In the genomic region with DNA sequence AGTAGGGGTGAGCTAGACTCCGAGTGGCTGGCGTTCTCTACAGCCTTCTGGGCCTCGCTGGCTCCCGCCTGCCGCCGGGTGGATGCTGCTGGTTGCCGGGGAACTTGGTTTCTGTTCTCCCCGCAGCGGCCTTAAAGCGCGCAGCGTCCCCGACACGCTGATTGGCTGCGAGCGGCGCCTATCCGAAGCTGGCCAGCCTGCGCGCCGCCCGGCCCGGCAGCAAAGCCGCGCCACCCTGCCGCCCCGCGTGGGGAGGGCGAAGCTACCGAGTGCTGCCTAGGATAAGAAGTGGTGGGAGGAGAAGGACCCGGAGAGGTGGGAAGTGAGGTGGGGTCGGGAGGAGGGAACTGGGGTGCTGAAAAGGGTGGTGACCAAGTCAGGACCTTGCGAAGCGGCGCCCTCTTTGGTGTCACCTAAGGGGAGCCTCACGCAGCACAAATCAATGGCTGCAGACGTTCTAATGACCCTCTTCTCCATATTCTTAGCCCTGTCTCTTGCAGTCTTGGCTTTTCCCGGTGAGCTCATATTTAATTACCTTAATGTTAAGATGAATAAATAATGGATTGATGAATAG, we compare ENCODE assay signal across 8 mouse cellular contexts. TPM values are rescaled to one million over a fixed set of nuclear protein-coding genes. Genes with fewer than 3 reads are reported as not detected.
DNase-seq lines count a peak whose midpoint lies in the region; ATAC-seq lines count a peak whose summit lies in the region.

No protein-coding gene starts in this region.

- H3K4me3 ChIP-seq in lung, embryonic 15.5 days, result peak overlapping the region; percentile 46

- peak overlapping the region; percentile 42; the same call in 1 of the 2 replicates for H3K27ac ChIP-seq in lung, embryonic 15.5 days

- peaks cover 98% of the 10 kb centered on the region for H3K27me3 ChIP-seq in lung, embryonic 15.5 days

- H3K4me1 ChIP-seq in lung, embryonic 15.5 days, result peaks cover 28% of the 10 kb centered on the region

- H3K4me2 ChIP-seq in lung, embryonic 15.5 days, result peak overlapping the region; percentile 88

- H3K9ac ChIP-seq in lung, embryonic 15.5 days, result no peak overlapping the region

- peak; percentile 82 for ATAC-seq in lung, embryonic 15.5 days (ENCODE audit: borderline replicate concordance, extremely low read depth, low FRiP score, low TSS enrichment)

- peak; percentile 53 for DNase-seq in ovary, adult 18-20 months (ENCODE audit: low spot score)
- no peak for DNase-seq in ovary, postnatal 14 days (ENCODE audit: low spot score)
- DNase-seq in embryo, embryonic 11.5 days (ENCODE audit: low read depth, low spot score), result peak; percentile 77
- peak; percentile 65 for DNase-seq in heart, adult 8-10 months (ENCODE audit: low spot score)
- DNase-seq in kidney, adult 18-20 months, result peak; percentile 63
- peak; percentile 80 for DNase-seq in retina, embryonic 14.5 days (ENCODE audit: low spot score)
- DNase-seq in yolk sac, embryonic 10.5 days (ENCODE audit: low spot score), result peak; percentile 74

- WGBS in lung, embryonic 15.5 days, result under 1% methylated on average over 38 of the region's 38 CpGs

- H3K9me3 ChIP-seq in lung, embryonic 15.5 days, result no peaks in the 10 kb centered on the region

- no peaks in the 10 kb centered on the region for H3K36me3 ChIP-seq in lung, embryonic 15.5 days

RNA-seq across cellular contexts. Expression of a gene that starts 7.0 kb away (rescaled TPM):
- total RNA-seq in heart, adult 8-10 months (2022), result 1 to 10 TPM; 1.6 to 3.6 (median 2.9) TPM
- polyA plus RNA-seq in lung, embryonic 15.5 days (2015; fragmentation: Nextera tagmentation; extraction: Ambion mirVana), result 1.3 and 1.5 TPM in 2 replicates
